Mouse (Mus musculus) fibroblast of lung, adult 2 months (primary cell): ENCODE results near the gene Gm20379.

Source experiments
- DNase-seq: peaks from one replicate; pipeline ENCODE4 v3.0.0-alpha.2; 2011; ENCODE audit warnings: low read depth

The Gm20379 gene

DNA sequence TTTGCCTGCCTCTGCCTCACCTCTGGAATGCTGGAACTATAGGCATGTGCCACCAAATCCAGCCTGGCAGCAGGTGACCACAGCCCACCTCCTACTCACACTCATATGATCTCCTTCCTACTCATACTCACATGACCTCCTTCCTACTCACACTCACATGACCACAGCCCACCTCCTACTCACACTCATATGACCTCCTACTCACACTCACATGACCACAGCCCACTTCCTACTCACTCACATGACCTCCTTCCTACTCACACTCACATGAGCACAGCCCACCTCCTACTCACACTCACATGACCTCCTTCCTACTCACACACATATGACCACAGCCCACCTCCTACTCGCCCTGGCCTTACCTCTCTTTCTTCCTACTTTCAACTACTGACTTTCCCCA lies 31.1 kb downstream of the Gm20379 start:
- no peak for DNase-seq

DNA sequence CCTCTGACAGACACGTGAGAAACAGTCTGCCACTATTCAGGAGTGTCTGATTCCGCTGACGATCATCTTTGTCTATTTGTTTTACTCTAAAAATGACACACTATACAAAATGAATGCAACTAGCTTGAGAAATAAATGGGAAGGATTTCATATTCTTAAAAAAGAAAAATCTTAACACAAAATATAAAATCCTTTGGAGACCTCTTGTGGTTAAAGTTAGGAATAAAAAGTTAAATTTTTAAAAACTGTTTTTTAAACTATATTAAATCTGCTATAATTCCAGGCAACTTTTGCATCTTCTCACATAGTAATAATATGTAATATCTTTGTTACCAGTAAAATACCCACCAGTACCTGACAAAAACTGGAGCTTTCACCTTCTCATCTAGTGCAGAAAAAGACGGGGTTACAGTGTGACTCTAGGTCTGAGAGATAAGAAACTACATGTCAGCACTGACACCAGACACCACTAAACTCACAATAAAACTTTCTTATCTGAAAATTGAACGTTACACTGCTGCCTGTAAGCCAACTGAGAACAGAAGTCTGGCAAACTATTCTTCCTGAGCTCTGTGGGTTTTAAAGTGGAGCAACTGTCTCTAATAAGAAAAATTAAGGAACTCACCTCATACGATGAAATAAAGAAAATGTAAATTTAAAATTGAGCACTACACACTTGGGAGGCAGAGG lies 32.1 kb downstream of the Gm20379 start:
- DNase-seq: no peak

DNA sequence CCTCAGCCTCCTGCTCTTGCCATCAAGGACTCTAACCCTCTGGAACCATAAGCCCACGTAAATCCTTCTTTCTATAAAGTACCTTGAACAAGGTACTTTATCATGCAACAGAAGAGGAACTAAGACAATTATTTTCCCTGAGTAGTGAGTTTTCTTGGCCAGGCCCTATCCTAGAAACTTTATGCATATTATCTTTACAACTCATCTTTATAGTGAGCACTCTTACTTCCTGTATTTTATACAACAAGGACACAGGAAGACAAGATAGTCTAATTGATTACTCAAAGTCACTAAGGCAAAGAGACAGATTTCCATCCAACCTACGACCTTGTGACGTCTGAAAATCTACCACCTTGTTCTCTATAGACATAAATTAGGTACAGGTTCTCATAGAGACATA lies 34.0 kb downstream of the Gm20379 start:
- no peak for DNase-seq

DNA sequence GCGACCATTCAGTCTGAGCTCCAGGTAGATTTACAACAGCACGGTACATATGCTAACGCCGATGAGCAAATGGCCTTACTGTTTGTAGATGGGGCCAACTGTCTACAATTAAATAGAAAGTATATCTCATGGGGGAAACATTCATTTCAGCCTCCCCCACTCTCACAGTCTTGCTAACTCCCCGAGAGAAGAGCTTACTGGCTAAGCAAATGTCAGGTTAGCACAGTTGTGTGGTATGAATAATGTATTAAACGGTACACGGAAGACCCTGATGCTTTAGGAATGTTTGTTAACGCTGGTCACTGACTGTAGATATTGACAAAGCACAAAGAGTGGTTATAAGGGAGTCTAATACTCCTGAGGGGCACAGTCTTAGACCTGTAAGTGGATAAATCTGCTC lies 38.3 kb downstream of the Gm20379 start:
- no peak for DNase-seq

DNA sequence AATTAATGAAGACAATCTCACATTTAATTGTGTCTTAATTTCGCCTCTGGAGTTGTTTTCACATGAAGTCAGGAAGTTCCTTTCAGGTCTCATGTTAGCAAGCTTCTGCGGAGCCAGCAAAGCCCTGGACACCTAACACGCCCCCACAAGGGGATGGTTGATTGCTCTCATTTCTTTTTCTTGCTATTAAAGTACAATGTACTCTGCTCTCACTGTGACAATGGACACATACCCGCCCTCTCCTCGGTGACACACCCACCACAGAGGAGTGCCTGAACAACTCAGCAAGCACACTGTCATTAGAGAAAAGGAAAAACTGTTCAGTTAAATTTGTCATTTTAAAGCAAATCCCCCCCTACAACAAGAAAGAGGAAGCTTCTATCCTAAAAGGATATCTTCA lies 40.6 kb downstream of the Gm20379 start:
- no peak for DNase-seq

DNA sequence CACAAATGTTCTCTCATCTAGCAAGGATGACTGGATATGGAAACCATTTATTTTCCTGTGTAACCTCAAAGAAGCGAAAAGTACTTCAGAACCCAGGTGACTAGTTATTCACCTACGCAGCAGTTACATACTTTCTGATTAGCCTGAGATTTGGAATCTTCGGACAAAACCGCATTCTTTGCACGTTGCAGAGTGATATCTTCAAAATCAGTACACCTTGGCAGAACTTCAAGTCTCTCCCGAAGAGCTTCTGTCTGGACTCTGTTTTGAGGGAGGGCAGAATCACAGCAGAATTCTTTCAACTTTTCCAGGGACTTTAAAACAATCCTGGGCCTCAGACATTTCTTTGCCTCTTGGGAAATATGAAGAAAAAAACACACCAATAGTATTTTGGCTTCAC lies 45.3 kb downstream of the Gm20379 start:
- DNase-seq: no peak

DNA sequence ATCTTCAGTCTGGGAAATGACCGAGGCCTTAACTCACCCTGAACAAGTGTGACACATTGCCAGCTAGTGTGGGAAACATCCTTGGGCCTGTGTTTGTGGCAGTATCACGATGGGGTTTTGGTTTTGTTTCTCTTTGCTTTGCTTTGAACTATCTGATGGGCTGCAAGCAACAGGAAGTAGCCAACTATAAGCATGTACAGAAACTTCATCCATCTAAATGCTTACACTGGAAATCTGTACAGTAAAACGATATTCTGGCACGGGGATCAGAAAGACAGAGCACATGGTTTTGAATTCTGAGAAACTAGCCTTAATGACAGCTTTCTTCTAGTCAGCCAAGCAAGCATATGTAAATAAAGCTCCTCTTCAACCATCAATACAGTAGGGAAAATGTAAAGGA lies 48.2 kb downstream of the Gm20379 start:
- peak; percentile 24 for DNase-seq

DNA sequence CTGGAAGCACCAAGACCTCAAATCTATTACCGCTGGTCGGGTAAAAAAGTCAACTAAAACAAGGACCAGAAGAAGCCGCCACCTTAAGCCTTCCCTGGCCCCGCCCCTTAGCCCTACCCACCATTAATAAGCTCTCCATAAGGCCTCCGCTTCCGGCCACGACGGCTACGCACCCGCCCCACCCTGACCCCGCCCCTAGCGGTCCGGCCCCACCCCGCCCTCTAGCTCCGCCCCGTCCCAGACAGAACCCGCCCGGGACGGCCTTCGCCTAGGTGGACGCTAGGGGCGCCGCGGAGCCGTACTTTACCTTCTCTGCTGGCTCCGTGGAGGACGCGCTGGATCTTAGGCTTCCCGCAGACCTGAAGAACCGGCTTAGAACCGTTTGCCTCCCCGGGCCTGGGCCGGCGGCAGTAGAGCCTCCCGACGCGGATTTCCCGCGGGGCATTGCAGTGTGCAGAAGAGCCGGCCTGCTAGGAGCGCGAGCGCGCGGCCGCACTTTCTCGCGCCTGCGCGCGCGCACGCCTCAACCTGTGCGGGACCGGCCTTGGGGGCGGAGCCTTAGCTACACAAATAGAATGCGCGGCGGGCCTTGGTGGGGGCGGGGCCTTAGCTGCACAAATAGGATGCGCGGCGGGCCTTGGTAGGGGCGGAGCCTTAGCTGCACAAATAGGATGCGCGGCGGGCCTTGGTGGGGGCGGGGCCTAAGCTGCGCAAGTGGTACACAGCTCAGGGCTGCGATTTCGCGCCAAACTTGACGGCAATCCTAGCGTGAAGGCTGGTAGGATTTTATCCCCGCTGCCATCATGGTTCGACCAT lies 48.9 kb downstream of the Gm20379 start, which contains the start of the genes Dhfr and Msh3:
Dhfr (plus strand) TSS at position 271 of the 816 bp plus-strand sequence.
Msh3 (minus strand) TSS at position 548 of the 816 bp plus-strand sequence.
- DNase-seq: peak; percentile 91

DNA sequence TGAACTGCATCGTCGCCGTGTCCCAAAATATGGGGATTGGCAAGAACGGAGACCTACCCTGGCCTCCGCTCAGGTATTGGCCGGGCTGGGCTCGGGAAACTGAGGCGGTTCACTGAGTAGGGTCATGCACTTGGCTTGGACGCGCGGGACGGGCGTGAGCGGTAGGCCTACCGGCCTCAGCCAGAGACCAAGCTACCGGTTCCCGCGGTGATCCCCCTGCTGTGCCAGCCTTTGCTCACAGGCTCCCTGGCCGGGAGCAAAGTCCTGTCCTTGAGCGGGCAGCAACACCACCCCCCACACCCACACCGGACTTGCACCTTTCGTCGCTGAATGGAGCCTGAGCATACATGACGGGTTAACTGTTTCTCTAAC lies 49.5 kb downstream of the Gm20379 start:
- no peak for DNase-seq

DNA sequence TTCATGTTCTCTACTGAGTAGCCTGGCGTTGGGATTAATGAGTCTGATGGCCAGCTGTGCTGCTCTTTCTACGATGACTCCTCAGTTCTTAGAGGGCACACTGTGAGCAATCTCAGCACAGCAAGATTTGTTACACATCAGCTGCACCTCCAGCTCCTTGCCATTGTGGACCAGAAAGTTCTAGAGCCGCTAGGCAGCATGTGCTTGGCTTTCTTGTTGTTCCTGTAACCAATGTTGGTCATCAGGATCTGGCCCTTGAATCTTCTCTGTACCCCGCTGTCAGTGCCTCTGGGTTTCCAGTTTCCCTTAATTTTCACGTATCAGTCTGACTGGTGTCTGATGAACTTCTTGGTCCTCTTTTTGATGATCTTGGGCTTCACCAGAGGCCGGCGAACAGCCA lies 50.6 kb downstream of the Gm20379 start:
- no peak for DNase-seq
